Mouse (Mus musculus) CH12.LX (cell line): ENCODE measurements around the gene Cort.

Experiments
- BHLHE40 ChIP-seq: IDR thresholded peaks from 2 replicates; pipeline ENCODE4 v1.6.1; 2011; ENCODE audit warnings: mild to moderate bottlenecking, low read depth, low read length, improper control_type of control experiment
- CHD1 ChIP-seq: IDR thresholded peaks from 2 replicates; pipeline ENCODE4 v1.6.1; 2012; ENCODE audit warnings: low read depth, low read length, improper control_type of control experiment, inconsistent platforms
- CTCF ChIP-seq, 2 experiments: IDR thresholded peaks in 1 of 2; conservative IDR thresholded peaks in 1 of 2; 2 replicates each; pipeline ENCODE4 v1.5.1; 2011 to 2012; ENCODE audit warnings: low read depth in 2 of 2, low read length in 2 of 2, improper control_type of control experiment in 1 of 2, inconsistent platforms in 1 of 2, mild to moderate bottlenecking in 1 of 2, moderate library complexity in 1 of 2
- EP300 ChIP-seq: IDR thresholded peaks from 2 replicates; pipeline ENCODE4 v1.6.1; 2011; ENCODE audit warnings: low read length, improper control_type of control experiment
- JUND ChIP-seq: conservative IDR thresholded peaks from 2 replicates; pipeline ENCODE4 v1.6.1; 2011; ENCODE audit warnings: low read depth, low read length, improper control_type of control experiment
- MAZ ChIP-seq: IDR thresholded peaks from 2 replicates; pipeline ENCODE4 v1.6.1; 2012; ENCODE audit warnings: low read depth, mild to moderate bottlenecking, inconsistent platforms, low read length, improper control_type of control experiment, moderate library complexity
- NRF1 ChIP-seq: IDR thresholded peaks from 2 replicates; pipeline ENCODE4 v1.6.1; 2014; ENCODE audit warnings: low read depth, mild to moderate bottlenecking, inconsistent platforms, low read length, improper control_type of control experiment, moderate library complexity

DNA sequence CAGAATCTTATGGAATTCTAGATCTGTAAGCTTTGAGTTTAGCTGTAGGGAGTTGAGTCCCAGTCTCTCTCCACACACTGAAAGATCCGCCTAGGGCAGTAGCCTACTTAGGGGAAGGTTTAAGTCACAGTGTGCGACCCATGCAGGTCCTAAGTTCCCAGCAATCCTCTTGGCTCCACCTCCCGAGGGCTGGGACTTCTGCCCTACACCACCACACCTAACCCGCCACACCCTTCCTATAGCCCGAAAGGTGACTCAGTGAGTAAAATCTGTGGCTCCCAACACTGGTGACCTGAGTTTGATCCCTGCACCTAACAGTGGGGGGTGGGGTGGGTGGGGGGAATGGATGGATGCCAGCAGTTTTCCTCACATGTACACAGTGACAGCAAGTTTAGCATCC is 3.1 kb downstream of the Cort start:
- TF ChIP-seq MAZ = no peak
- no peak for TF ChIP-seq BHLHE40
- TF ChIP-seq NRF1 = no peak
- no peak for TF ChIP-seq CHD1
- no peak for TF ChIP-seq JUND
- TF ChIP-seq CTCF (conservative IDR thresholded peaks at IDR 0.05 in 1 of 2, IDR thresholded peaks at IDR 0.05 in 1 of 2; ENCODE audit: low read depth in 2 of 2, low read length in 2 of 2) = no peak
- TF ChIP-seq EP300 = no peak
